ENCODE assay signal across 22 mouse cellular contexts in the genomic region with DNA sequence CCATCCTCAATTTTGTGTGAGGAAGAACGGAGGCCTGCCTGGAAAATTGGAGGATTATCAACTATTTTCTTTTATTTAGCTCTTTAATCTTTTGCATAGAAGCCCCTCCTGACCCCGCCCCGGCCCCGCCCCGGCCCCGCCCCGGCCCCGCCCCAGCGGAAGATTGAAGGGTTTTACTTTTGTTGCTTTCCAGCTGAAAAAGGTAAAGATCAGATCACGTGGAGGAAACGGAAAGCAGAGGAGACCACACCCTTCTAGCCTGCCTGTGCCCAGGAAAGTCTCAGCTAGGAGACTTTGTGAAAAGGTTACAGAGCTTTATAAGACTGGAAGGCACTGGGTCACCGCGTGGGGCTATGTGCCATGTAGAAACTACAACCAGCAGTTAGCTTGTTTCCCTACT.
DNase-seq lines count a peak whose midpoint lies in the region; ATAC-seq and TF ChIP-seq lines count a peak whose summit lies in the region.
"Had no signal": no experiment of that assay in that cellular context is flagged by ENCODE, and none has a peak within 500 bp of the region (broad histone marks: within the 10 kb centered on the region; RNA-seq: fewer than 3 reads in every experiment).

No protein-coding gene starts in this region.

- no peak for TF ChIP-seq CTCF in intestine, postnatal 0 days (IDR thresholded peaks at IDR 0.05; ENCODE audit: low read depth)

- peak overlapping the region; percentile 31 for H3K4me2 ChIP-seq in heart, embryonic 11.5 days
- 0 out of 2 replicates have a peak overlapping the region, but pooled peaks have one; percentile 9 for H3K4me2 ChIP-seq in intestine, embryonic 16.5 days (ENCODE audit: low read depth, low read length)
- no peak overlapping the region for H3K4me2 ChIP-seq in intestine, postnatal 0 days (replicated peaks; ENCODE audit: low read depth)
- peak overlapping the region; percentile 30 for H3K4me2 ChIP-seq in liver, embryonic 13.5 days
- H3K4me2 ChIP-seq: hindbrain, embryonic 14.5 days had no signal

- no peak for DNase-seq in heart, adult 8-10 months (ENCODE audit: low spot score)
- peak; percentile 18 for DNase-seq in 416B (ENCODE audit: low read depth)
- DNase-seq in liver, embryonic 13.5 days: no peak
- no peak for DNase-seq in gastrocnemius, postnatal 4 days (ENCODE audit: low spot score in 2 of 2)
- DNase-seq in MN1 (ENCODE audit: low spot score): no peak
- DNase-seq: cerebellum, adult 8-10 months; forebrain, postnatal 0 days; gastrocnemius, postnatal 36 days; kidney, postnatal 4 days; lung, adult 18-20 months; midbrain, embryonic 14.5 days; right cerebral cortex, postnatal 14 days; spleen, adult 18-20 months; thymus, adult 18-20 months had no signal

- 40% methylated on average over 13 of the region's 13 CpGs for WGBS in heart, embryonic 11.5 days (ENCODE audit: insufficient replicate concordance)
- 46% methylated on average over 13 of the region's 13 CpGs for WGBS in intestine, embryonic 16.5 days
- WGBS in intestine, postnatal 0 days: 40% methylated on average over 13 of the region's 13 CpGs
- WGBS in liver, embryonic 13.5 days (ENCODE audit: insufficient replicate concordance): 17% methylated on average over 13 of the region's 13 CpGs

- H3K27ac ChIP-seq in heart, embryonic 11.5 days (ENCODE audit: low read depth, low read length): no peak overlapping the region
- H3K27ac ChIP-seq in intestine, embryonic 16.5 days (ENCODE audit: low read length): no peak overlapping the region
- H3K27ac ChIP-seq in intestine, postnatal 0 days (ENCODE audit: low read depth, low read length): no peak overlapping the region
- no peak overlapping the region for H3K27ac ChIP-seq in liver, embryonic 13.5 days
- H3K27ac ChIP-seq: forebrain, embryonic 10.5 days; hindbrain, embryonic 14.5 days had no signal

- H3K36me3 ChIP-seq in heart, embryonic 11.5 days (ENCODE audit: control insufficient read depth, insufficient read depth, low read length): no peaks in the 10 kb centered on the region
- no peaks in the 10 kb centered on the region for H3K36me3 ChIP-seq in intestine, embryonic 16.5 days (ENCODE audit: control insufficient read depth, insufficient read depth, low read length)
- H3K36me3 ChIP-seq in intestine, postnatal 0 days (ENCODE audit: control insufficient read depth, insufficient read depth): no peaks in the 10 kb centered on the region
- no peaks in the 10 kb centered on the region for H3K36me3 ChIP-seq in liver, embryonic 13.5 days
- H3K36me3 ChIP-seq: forebrain, embryonic 10.5 days had no signal

- H3K4me1 ChIP-seq in heart, embryonic 11.5 days (ENCODE audit: control insufficient read depth, insufficient read depth, low read length): peaks cover 11% of the 10 kb centered on the region; the same call in 1 of the 2 replicates
- peaks cover 7% of the 10 kb centered on the region for H3K4me1 ChIP-seq in intestine, embryonic 16.5 days (ENCODE audit: control insufficient read depth, insufficient read depth, low read length)
- peaks cover 8% of the 10 kb centered on the region; the same call in 1 of the 2 replicates for H3K4me1 ChIP-seq in intestine, postnatal 0 days (replicated peaks; ENCODE audit: control insufficient read depth, insufficient read depth, low read length)
- peaks cover 26% of the 10 kb centered on the region for H3K4me1 ChIP-seq in liver, embryonic 13.5 days (replicated peaks)

- H3K4me3 ChIP-seq in heart, embryonic 11.5 days (ENCODE audit: low read depth, low read length): peak overlapping the region; percentile 3; the same call in 1 of the 2 replicates
- no peak overlapping the region for H3K4me3 ChIP-seq in intestine, embryonic 16.5 days (ENCODE audit: low read length)
- H3K4me3 ChIP-seq in intestine, postnatal 0 days (ENCODE audit: low read depth, low read length): no peak overlapping the region
- no peak overlapping the region for H3K4me3 ChIP-seq in liver, embryonic 13.5 days (replicated peaks)
- H3K4me3 ChIP-seq: forebrain, embryonic 10.5 days; megakaryocyte, embryonic 14.5 days; myocyte had no signal

- H3K9ac ChIP-seq in heart, embryonic 11.5 days (ENCODE audit: low read depth, low read length): no peak overlapping the region
- H3K9ac ChIP-seq in intestine, embryonic 16.5 days (ENCODE audit: low read depth, low read length): no peak overlapping the region
- H3K9ac ChIP-seq in intestine, postnatal 0 days (ENCODE audit: low read depth, low read length): no peak overlapping the region
- no peak overlapping the region for H3K9ac ChIP-seq in liver, embryonic 13.5 days
- H3K9ac ChIP-seq: forebrain, postnatal 0 days; hindbrain, embryonic 14.5 days had no signal

- no peaks in the 10 kb centered on the region for H3K27me3 ChIP-seq in heart, embryonic 11.5 days (ENCODE audit: control insufficient read depth, insufficient read depth, low read length)
- no peaks in the 10 kb centered on the region for H3K27me3 ChIP-seq in intestine, embryonic 16.5 days (replicated peaks; ENCODE audit: control insufficient read depth, insufficient read depth, low read length)
- H3K27me3 ChIP-seq in intestine, postnatal 0 days (replicated peaks; ENCODE audit: control insufficient read depth, insufficient read depth, low read length): no peaks in the 10 kb centered on the region
- H3K27me3 ChIP-seq in liver, embryonic 13.5 days: 0 out of 2 replicates have a peak, but pooled peaks cover 4% of the 10 kb centered on the region
- H3K27me3 ChIP-seq: CH12.LX; megakaryocyte, embryonic 14.5 days had no signal

- no peaks in the 10 kb centered on the region for H3K9me3 ChIP-seq in heart, embryonic 11.5 days (replicated peaks; ENCODE audit: control insufficient read depth, low read length)
- no peaks in the 10 kb centered on the region for H3K9me3 ChIP-seq in intestine, embryonic 16.5 days (ENCODE audit: control insufficient read depth, low read length)
- H3K9me3 ChIP-seq in intestine, postnatal 0 days (ENCODE audit: control insufficient read depth): no peaks in the 10 kb centered on the region
- H3K9me3 ChIP-seq in liver, embryonic 13.5 days (replicated peaks): no peaks in the 10 kb centered on the region
- H3K9me3 ChIP-seq: forebrain, embryonic 10.5 days; megakaryocyte, embryonic 14.5 days had no signal

- no peak for ATAC-seq in heart, embryonic 11.5 days (replicated peaks; ENCODE audit: insufficient number of reproducible peaks, low FRiP score, low TSS enrichment)
- no peak for ATAC-seq in intestine, embryonic 16.5 days
- no peak for ATAC-seq in intestine, postnatal 0 days
- ATAC-seq in liver, embryonic 13.5 days (ENCODE audit: low read depth): peak; percentile 44
- ATAC-seq: forebrain, postnatal 0 days had no signal
